Mouse (Mus musculus) left cerebral cortex, adult 6 months (tissue): ENCODE results near the gene Tas2r119. TPM values are rescaled to one million over a fixed set of nuclear protein-coding genes. Genes with fewer than 3 reads are reported as not detected.

Experiments
- long read RNA-seq, 2 experiments: library from polyadenylated mRNA; unstranded; transcript quantifications; one replicate each; pipeline ENCODE4 v2.0.0; 2019 to 2020
- polyA plus RNA-seq: library from polyadenylated mRNA; unstranded; fragments of <200 nt; fragmentation: Nextera tagmentation; gene quantifications from 2 replicates; pipeline ENCODE4 v1.2.3, GENCODE M21; 2021

Gene Tas2r119
- polyA plus RNA-seq: not detected in 2 replicates
- long read RNA-seq, experiment 1: 0 reads
- long read RNA-seq, experiment 2: 0 reads

GRCm38 (mm10) chr15:32176989-32177388, at the start of gene Tas2r119:
Gene Tas2r119, plus strand, starts transcription at chr15:32177289.

Other genes with a start within 250 kb of the Tas2r119 start
- gene Sema5a, start 67.5 kb downstream of the Tas2r119 start, polyA plus RNA-seq: 3.4 and 4.0 TPM in 2 replicates